Mouse (Mus musculus): ENCODE results near the gene Vmac.

Vmac gene

DNA sequence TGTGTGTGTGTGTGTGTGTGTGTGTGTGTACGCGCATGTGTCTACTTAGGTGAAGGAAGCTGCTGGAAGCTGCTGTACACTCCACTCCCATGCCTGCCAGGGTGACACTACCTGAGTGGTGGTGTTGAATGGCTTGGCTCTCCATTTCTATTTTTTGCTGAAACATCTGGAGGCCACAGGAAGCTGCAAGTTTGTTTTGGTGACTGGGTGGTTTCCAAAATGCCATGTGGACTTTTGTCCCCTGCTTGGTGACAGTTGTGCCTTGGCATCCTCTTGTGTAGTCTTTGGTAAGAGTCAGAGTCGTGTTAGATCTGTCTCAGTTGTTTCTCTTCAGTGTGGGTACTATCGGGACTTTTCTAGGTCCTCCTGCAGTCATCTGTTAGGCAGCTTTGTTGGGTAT lies 31.0 kb downstream of the Vmac start:
- no peak for DNase-seq (ENCODE audit: low spot score in 2 of 2)

- DNase-seq (ENCODE audit: low spot score in 2 of 2) = no peak
Measured at GRCm38 (mm10) chr17:56684649-56685048, 33.2 kb downstream of the Vmac start.

- no peak for DNase-seq (ENCODE audit: low spot score in 2 of 2)
Measured at GRCm38 (mm10) chr17:56683546-56684140, 34.2 kb downstream of the Vmac start.

DNA sequence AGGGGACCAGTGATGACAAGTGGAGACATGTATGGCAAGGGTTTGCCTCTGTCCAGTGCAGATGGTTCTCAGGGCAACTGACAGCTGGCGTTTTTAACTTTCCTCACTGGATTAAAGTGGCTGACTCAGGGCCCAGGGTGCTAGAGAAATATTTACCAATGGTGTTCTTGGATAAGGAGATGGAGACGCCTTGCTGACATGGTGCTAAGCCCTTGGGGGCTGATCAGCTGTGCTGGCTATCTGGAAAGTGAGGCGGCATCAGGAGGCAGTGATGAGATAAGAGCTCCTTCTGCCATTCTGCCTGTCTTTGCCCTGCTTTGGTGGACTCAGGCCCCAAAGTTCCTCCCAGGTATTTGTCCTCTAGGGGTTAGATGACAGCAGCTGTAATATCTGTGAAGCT lies 34.9 kb downstream of the Vmac start:
- DNase-seq (ENCODE audit: low spot score in 2 of 2) = no peak

- DNase-seq (ENCODE audit: low spot score in 2 of 2) = no peak
Measured at GRCm38 (mm10) chr17:56681791-56682190, 36.0 kb downstream of the Vmac start.

DNA sequence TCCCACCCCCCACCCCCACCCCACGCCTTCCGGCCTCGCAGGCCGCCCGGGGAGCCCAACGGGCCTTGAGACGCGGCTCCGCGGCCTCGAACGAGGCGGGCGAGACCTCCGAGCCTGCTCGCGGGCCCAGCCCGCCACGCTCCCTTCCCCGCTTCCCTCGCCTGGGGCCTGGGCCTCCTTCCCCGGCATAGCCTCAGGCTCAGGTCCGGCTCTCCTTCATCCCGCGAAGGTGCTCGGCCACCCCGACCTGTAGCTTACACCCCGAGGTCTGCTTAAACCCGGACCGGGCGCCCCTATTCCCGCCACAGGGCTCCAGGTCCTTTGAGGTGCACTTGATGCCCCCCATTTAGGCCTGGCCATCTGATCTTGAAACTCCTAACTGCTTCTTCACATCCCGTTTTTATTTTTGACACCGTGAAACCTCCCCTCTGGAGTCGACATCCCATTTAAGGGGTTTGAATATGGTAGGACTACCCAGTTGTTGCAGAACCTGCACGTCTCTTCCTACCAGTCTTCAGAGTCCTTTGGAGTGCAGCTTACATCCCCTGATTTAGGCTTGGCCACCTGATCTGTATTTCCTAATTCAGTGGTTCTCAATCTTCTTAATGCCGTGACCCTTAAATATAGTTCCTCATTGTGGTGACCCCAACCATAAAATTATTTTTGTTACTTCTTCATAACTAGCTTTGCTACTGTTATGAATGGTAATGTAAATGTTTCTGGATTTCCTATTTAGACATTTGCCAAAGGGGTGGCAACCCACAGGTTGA lies 44.0 kb downstream of the Vmac start:
- DNase-seq (ENCODE audit: low spot score in 2 of 2) = no peak

- DNase-seq (ENCODE audit: low spot score in 2 of 2) = peak; percentile 98 to 99
Measured at GRCm38 (mm10) chr17:56672941-56673646, 44.7 kb downstream of the Vmac start, which contains the start of gene Ranbp3. Ranbp3 (plus strand) TSS chr17:56673294.

GRCm38 (mm10) chr17:56669766-56670165 lies 48.1 kb downstream of the Vmac start:
- no peak for DNase-seq (ENCODE audit: low spot score in 2 of 2)

GRCm38 (mm10) chr17:56668384-56669144 lies 49.3 kb downstream of the Vmac start:
- DNase-seq (ENCODE audit: low spot score in 2 of 2) = peak in 1 of 2 experiments; percentile 72

DNA sequence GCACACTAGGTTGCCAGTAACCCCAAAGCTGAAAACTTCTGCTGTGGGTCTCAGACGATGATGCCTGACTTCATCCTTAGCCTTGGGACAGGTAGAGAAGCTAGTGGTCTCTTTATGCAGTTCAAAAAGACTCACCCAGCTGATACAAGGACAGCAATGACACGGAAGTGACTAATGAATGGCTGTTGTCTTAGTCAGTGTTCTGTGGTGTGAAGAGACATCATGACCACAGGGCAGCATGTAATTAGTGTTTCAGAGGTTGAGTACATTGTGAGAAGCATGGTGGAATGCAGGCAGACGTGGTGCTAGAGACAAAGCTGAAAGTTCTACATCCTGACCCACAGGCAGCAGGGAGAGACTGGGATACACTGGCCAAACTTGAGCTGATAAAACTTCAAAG lies 50.2 kb downstream of the Vmac start:
- DNase-seq (ENCODE audit: low spot score in 2 of 2) = no peak

- no peak for DNase-seq (ENCODE audit: low spot score in 2 of 2)
Measured at GRCm38 (mm10) chr17:56666384-56666783, 51.4 kb downstream of the Vmac start.

DNA sequence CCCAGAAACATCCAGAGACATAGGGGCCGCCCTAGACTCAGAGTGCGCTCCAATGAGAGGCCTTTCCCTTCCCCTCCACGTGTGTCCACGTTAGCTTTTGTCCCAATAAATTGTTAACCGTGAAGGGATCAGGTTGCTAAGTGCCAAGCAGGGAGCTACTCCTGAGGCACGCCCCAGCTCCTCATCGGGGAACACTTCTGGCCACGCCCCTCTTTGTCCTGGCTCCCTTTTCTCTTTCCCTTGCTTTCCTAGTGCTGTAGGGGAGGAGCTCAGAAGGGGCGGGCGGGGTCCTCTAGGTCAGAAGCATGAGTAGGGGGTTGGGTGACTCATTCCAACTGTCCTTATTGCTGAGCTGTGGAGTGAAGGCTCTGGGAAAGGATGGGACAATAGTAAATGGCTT lies 53.5 kb downstream of the Vmac start:
- no peak for DNase-seq (ENCODE audit: low spot score in 2 of 2)

All from left cerebral cortex, adult 9 months (tissue).